Mouse (Mus musculus): ENCODE measurements around the gene Rsbn1.

Gene Rsbn1

DNA sequence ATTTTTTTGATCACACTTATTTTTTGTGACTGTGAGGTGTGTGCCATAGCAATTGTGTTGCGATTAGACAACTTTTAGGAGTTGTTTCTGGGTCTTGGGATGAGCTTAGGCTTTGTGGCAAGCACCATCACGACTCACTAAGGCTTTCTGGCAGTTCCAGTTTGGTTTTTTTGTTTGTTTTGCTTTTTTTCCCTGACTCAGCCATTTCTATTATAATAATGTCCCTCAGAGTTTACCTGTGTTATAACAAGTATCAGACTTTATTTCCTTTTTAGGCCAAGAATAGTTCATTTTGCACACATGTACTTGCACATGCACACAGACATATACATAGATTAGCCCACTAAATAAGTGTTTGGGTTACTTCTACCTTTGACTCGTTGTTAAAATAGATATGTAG lies 46.7 kb downstream of the Rsbn1 start:
- no peak for DNase-seq

DNA sequence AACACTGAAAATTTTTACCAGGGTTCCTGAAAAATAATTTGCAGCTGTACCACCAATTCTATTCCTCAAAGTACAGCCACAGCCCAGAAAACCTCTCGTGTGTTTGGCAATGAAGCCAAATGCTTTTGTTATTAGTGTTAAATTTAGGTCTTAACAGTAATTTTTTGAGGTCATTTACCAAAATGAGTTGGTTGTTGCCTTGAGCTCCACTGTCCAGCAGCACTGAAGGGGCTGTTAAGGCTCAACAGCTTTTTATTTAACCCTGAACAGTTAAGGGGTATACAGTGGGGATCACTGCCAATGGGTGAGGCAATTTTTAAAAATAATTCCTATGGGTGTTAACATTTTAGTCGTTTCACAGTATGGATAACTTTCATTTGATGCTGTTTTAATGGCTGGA lies 53.3 kb downstream of the Rsbn1 start:
- DNase-seq = no peak

DNA sequence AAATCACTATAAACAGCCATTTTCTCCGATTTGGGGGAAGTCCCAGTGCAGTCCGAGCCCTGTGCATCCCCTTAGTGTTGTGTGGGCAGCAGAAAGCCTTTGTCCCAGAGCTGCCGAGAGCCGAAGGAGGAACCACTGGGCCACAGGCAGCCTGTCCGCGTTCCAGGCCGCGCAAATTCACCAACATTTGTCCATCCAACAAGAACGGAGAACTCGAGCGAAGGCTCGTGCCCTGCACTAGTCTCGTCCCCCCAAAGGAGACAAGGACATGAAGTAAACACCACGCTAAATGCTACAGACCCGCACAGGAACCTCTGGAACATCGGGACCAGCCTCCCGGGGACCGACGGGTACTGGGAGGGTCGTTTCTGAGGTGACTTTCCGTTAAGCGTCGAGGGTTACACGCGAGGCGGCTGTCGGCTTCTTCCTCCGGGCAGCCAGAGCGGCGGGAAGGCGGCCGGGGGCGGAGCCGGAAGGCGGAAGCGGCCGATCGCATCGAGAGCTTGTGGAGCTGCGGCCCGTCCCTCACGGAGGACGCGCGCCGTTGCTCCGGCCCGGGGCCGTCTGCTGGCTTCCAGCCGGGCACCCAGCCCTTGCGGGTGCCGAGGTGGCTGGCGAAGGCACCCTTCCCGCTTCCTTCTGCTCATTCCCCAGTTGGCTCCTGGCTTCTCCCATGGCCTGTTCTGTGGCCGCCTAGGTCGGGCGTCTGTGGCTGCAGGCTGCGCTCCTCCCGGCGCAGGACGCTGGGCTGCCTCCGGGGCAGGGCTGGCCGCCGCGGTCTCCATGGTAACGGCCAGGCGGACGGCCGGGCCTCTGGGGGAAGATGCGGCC lies 54.2 kb downstream of the Rsbn1 start, which contains the start of gene Phtf1:
Phtf1 (plus strand) TSS at position 250 of the 831 bp plus-strand sequence.
- peak; percentile 74 to 78 for DNase-seq

DNA sequence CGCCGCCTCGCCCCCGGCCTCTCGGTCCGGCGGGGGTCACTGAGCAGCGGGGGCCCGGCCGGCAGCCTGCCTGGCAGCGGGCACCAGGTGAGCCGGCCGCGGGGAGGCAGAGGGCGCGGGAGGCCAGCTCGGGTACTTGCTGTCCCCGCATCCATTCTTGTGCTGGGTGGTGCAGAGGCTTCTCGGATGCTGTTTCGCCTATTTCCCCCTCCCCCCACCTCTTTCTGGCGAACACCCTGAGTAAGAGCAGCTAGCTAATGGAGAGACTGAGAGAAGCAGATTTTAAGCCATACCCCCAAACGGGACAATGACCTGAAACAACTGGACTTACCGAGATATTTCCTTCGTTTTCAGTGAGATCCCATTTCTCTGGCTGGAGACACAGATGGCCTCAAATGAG lies 54.8 kb downstream of the Rsbn1 start:
- DNase-seq = peak in 1 of 2 experiments; percentile 27

DNA sequence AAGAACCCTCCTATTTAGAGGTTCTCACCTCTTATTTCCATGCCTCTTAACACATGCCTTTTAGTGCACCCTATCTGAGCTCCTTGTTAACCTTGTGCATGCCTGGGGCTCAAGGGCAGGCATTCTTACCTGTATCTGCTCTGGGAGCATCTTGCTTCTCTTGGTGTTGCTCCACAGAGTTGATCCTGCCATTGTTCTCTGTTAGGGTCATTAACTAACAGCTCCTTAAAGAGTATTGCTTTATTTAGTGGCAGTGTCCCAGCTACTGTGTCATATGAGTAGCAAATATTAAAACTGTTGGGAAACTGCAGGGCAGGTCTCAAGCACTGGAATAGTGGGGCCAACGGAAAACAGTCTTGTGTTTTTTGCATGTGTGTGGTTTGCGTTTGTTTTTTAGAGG lies 57.2 kb downstream of the Rsbn1 start:
- DNase-seq = no peak

DNA sequence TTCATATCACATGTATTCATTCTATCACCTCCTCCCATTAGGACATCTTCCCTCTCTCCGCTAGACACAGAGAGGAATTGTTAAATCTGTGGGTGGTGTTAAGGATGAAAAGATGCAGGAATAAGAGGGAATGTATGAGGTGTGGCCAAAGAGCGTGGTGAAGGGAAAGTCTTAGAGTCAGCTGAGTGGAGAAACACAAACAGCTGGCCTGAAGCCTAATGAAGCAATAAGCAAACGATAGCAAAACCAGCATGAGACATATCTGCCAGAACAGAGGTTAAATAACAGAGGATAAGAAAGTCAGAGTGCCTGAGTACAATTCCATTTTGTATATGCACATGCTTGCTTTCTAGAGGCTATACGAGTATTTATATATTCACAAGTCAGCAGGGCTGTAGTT lies 70.6 kb downstream of the Rsbn1 start:
- no peak for DNase-seq

DNA sequence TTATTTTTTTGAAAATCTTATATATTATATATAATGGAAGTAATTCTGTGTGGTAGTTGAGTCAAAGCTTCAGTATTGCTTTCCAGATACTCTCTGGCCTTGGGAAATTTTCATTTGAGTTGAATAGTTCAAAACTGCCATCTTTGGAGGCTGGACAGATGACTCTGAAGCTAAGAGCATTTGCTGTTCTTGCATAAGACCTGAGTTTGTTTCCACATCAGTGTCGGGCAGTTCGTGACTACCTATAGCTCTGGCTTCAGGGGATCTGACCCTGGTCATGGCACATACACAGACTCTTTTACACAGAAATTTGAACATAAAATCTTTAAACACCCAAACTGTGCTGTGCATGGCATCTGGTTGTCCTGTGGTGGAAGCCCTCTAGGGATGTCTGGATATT lies 71.3 kb downstream of the Rsbn1 start:
- DNase-seq = no peak

DNA sequence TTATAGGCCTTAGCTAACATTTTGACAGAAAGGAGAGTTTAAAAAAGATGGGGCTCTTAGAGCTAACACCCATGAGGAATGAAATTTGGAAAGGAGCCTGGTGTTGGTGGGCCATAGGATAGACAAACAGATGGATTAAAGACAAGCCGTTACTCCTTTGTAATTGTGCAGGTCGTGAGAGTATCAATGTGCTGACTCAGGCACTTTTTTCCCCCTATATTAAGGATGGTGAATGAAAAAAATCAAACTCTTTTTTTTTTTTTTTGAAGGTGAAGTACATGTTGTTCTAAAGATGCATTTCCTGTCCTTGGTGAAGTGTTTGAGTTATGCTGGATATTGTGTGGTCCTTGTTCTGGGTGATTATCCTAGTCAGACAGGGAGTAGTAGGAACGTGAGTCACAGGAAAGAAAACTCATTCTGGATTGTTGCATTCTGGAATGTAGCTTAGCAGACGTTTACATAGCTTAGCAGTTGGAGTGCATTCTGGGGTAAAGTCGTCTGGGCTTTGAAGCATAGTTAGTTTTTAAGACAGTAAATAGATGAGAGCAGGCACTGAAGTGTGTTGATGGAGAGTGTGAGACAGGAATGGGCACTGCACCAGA lies 74.0 kb downstream of the Rsbn1 start:
- DNase-seq = no peak

DNA sequence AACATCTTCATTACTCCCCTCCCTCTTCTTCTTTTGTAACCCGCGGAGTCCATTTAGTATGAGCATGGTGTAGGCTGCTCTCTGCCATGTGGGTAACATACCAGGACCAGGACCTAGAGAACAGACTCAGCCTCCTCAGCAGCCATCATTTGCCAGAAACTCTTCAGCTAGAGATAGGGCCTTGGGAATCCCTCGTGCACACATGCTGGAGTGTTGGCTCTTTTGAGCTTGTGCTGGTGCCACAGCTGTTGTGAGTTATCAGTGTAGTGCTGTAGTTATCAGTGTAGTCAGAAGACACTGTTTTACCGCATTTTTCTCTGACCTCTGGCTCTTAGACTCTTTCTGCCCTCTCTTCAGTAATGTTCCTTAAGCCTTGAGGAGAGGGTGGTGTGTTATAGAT lies 75.4 kb downstream of the Rsbn1 start:
- no peak for DNase-seq

DNA sequence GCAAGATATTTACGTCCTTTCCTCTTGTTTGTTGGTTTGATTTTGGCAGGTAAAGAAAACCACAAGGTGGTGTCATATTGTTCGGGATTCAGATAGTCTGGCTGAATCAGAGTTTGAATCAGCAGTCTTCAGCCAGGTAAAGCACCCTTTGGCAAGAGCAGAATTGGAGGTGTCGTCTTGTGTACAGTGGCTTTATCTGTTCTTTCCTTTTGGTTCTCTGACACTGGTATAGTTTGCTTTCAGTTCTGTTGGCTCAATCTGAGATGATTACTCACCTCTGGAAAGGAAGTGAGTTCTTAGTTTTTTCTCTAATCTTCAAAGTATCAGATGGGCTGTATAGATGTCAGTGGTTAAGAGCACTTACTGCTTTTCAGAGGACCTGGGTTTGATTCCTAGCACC lies 77.4 kb downstream of the Rsbn1 start:
- no peak for DNase-seq

DNA sequence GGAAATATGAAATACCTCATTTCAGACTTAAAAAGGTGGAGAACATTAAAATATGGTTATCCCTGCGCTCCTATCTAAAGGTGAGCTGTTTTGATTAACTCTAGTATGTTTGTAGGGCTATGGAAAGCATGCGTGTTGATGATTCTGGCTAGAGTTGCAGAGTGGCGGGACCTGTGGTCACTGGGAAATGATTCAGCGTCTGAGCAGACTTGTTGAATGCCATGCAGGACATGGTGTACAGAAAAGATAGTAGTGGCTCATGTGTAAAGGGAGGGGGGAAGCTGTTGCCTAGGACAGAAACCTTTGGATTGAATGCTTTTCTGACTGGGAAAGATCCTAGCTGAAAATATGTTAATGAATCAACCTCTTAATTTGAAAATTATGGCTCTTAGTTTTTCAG lies 84.8 kb downstream of the Rsbn1 start:
- no peak for DNase-seq

DNA sequence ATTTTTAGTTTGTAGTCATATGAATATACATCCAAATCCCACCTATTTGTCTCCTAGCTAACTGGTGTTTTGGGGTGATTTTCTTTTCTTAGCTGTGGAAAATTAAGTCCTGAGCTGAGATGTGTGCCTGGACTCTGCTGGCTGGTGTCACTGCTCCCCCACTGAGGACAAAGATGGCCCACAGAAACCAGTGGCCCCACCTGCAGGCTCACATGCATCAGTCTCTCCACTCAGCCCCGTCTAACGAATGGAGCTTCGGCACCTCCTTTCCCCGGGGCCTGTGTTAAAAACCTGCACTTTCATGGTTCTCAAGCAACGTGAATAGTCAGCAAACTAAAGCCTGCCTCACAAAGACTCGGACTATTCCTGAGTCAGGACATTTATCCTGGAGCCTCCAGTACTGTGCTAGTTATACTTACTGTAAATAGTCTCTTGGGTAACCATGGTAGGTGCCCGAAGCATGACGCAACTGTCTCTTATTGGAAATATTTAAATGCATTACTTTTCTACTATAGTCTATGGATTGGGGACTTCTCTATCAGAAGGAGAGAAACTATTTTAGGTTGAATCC lies 93.1 kb downstream of the Rsbn1 start:
- DNase-seq = no peak

DNA sequence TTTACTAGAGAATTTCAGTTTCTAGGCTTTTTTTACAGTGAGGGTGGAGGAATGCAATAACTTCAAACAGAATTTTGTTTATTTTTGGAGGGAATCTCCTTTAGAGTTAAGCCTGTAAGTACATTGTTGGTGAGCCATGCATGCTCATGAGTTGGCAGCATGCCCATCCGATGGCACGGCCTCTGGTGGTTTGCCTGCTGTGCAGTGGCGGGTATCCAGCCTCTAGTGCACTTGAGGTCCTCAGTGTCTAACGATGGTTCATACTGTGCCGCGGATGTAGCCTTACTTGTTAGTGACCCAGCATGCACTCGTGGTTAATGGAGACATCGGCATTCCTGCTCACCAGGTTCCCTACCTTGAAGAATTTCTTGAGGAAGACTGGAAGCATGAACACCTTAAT lies 93.6 kb downstream of the Rsbn1 start:
- DNase-seq = no peak

DNA sequence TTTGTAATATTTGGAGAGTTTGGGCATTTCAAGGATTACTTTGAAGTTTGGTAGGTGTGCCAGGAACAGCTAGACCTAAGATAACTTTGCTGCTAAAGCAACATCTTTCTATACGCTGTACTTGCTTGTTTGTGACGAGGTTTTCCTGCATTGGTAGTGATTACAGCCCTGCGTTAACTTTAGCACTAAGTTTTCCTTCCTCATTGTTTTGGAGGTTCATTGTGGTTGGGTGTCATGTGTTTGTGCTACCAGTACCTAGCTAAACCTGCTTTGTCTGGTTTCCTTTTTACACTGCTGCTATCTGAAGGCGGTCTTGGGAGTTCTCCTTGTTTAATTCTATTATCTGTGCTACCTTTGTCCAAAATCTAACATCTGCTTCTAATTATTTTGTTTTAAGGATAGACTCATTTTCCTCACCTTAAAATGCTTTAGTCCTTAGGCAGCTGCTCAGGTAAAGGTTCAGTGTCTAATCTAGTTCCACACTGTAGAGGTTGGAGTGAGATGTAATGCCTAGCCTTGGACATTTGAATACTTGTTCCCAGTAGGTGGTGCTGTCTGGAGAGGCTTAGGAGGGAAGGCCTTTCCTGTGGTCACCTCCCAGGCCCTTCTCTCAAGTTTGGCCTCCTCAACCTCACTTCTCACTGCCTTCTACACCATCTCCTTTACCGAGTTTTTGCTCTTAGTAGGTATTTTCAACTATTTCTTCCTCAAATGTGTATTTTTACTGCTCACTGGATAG lies 96.2 kb downstream of the Rsbn1 start:
- DNase-seq = no peak

DNA sequence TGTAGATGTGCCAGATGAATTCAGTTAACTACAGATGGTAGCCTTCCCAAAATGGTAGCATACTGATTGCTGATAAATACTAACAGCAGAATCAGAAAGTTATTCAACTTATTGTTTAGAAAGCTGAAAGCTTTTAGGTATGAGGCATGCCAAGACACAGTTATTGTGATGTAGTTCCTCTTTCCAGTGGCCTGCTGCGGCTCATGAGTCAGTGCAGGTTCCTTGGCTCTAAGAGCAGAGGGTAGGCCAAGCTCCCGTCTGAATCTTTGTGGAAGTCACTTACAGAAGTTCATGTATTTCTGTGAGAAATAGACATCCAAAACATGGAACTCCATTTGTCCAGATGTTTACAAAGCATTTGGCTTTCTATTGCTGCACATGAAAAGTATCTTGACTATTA lies 98.1 kb downstream of the Rsbn1 start:
- DNase-seq = no peak
